Mouse (Mus musculus) left cerebral cortex, postnatal 10 days (tissue): Measurements from ENCODE around the gene Dpy19l3. TPM values are rescaled to one million over a fixed set of nuclear protein-coding genes. Genes with fewer than 3 reads are reported as not detected.

ENCODE experiments used
- DNase-seq, 2 experiments: peaks; one replicate each; pipeline ENCODE4 v3.0.0; 2021 to 2022; ENCODE audit warnings: low spot score in 2 of 2, mixed read lengths in 1 of 2; ENCODE audit errors: extremely low spot score in 1 of 2
- intact Hi-C: fragments of 180-260 bp; cut with DNase I; formaldehyde crosslinking; loops from one replicate; pipeline ENCODE4 v1.15.1; 2025
- total RNA-seq, 2 experiments: library from RNA; stranded (reverse); gene quantifications; 2 replicates each; pipeline ENCODE4 v1.2.3; 2021

Gene Dpy19l3
- total RNA-seq, 2 experiments from 2014 or later = 61.9 to 63.1 TPM

DNA sequence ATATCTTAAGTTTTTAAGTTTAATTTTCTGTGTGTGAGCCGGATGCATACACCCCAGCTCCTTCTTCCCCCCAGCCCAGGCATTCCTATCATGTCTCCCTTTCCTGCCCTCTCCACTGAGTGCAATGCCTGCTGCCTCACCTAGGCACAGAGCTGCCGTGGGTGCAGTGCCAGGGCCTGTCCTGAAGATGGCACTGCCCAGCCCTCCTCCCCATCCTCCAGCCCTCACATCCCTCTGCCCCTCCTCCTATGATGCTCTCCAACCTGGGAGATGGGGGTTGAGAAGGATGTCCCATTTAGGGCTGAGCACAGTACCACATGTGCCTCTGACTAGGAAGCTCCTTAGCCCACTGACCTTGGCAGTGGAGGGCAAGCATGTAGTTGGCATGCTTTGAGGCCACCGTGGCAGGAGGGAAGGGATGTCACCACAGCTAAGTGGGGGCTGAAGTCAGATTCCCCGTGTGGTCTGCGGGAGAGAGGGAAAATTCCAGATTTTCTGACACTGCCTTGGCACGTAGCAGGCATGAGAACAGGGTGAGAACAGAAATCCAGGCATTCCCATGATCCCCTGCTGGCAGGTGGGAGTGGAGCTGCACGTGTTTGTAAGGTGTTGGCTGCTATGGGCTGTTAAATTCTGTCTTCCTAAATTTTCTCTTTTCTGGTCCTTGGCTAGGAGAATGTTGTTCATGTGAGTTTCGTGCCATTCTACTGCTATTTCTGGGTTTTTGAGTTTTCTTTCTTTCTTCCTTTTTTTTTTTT lies 35.7 kb downstream of the Dpy19l3 start:
- peak in 1 of 2 experiments; percentile 30 for DNase-seq
- intact Hi-C loops = no loop called here

GRCm38 (mm10) chr7:35710366-35710765 lies 43.9 kb downstream of the Dpy19l3 start:
- intact Hi-C loops = no loop called here

GRCm38 (mm10) chr7:35708101-35708500 lies 46.2 kb downstream of the Dpy19l3 start:
- intact Hi-C loops = no loop called here
- DNase-seq = no peak

More at GRCm38 (mm10) chr7:35710366-35710765, 43.9 kb downstream of the Dpy19l3 start:
- DNase-seq = no peak

- no peak for DNase-seq
- intact Hi-C loops = no loop called here
These were observed 55.2 kb downstream of the Dpy19l3 start for GRCm38 (mm10) chr7:35699005-35699404.

DNA sequence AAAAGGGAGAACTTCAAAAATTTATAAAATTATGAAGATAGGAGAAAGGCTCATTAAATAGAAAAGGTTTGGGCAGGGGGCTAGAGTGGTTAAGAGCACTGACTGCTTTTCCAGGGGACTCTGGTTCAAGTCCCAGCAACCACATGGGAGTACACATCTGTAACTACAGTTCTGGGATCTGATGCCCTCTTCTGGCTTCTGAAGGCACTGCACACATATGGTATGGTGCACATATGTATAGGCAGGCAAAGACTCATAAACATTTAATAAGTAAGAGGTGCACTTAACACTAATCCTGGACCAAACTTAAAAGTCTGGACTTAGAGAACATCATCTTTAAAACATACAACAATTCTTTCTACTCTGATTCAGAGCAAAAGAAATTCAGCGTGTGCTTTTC lies 56.2 kb downstream of the Dpy19l3 start:
- no peak for DNase-seq
- intact Hi-C loops = no loop called here

GRCm38 (mm10) chr7:35692641-35693040 lies 61.6 kb downstream of the Dpy19l3 start:
- intact Hi-C loops = no loop called here
- DNase-seq = no peak

DNA sequence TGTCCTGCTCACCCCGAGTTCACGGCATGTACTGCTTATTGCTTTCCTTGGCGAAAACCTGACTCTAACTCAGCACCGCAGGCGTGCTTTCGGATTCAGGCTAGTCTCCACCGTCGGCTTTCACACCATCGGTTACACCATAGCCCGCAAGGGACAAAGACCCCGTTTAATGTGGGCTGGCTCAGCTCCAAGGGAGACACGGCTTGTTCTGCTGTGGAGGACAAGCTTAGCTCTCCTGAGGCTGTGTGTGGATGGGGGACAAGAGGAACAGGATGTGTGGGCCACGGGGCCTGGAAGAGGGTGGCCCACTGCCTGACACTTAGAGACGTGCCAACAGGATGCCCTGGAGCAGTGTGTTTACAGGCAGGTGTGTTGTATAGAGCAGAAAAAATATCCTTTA lies 62.1 kb downstream of the Dpy19l3 start:
- DNase-seq = peak in 1 of 2 experiments; percentile 53
- intact Hi-C loops = no loop called here

- no peak for DNase-seq
- intact Hi-C loops = loop anchor here (5.0 kb wide), 1 partner anchor 63 kb away; the partner anchor contains the start of gene Dpy19l3
These were observed 65.4 kb downstream of the Dpy19l3 start for GRCm38 (mm10) chr7:35688781-35689349.

DNA sequence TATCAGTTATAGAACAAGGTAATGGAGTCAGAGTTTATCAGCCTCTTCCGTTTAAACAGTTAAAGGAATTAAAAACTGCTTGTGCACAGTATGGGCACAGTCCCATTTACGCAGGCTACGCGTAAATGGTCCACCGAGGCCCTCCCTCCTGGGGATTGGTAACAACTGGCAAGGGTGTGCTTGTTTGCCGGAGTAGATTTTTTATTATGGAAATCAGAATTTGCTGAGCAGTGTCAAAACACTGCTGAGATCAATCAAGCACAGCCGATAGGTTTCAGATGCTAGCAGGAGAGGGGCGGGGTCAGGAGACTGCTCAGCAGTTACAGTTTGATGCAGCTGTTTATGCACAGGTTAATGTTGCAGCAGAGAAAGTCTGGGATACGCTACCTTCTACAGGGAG lies 66.0 kb downstream of the Dpy19l3 start:
- intact Hi-C loops = loop anchor here (5.0 kb wide), 1 partner anchor 64 kb away; the partner anchor contains the start of gene Dpy19l3
- DNase-seq = no peak

DNA sequence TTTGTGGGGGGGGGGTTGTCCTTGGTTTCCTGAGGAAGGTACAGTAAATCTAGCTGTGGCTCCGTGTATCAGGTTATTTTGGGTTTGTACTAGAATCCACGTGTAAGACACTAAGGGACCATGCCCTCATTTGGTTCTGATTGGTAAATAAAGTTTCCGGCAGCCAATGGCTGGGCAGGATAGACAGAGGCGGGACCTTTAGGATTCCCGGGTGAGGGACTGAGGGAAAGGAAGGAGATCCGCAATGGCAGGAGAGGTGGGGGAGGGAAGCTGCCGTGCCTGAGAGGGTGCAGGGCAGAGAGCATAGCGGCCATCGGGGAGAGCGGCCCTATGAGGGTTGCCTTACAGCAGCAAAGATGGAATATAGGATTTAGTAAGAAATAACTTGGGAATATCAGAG lies 67.0 kb downstream of the Dpy19l3 start:
- intact Hi-C loops = loop anchor here (5.0 kb wide), 1 partner anchor 65 kb away; the partner anchor contains the start of gene Dpy19l3
- peak in 1 of 2 experiments; percentile 48 for DNase-seq

- peak in 1 of 2 experiments; percentile 52 for DNase-seq
- intact Hi-C loops = loop anchor here (5.0 kb wide), 1 partner anchor 66 kb away; the partner anchor contains the start of gene Dpy19l3
These were observed 67.5 kb downstream of the Dpy19l3 start for GRCm38 (mm10) chr7:35686756-35687155.

GRCm38 (mm10) chr7:35686216-35686615 lies 68.0 kb downstream of the Dpy19l3 start:
- intact Hi-C loops = loop anchor here (5.0 kb wide), 1 partner anchor 66 kb away; the partner anchor contains the start of gene Dpy19l3

GRCm38 (mm10) chr7:35683409-35684122 lies 70.7 kb downstream of the Dpy19l3 start:
- intact Hi-C loops = no loop called here
- no peak for DNase-seq

More at GRCm38 (mm10) chr7:35686216-35686615, 68.0 kb downstream of the Dpy19l3 start:
- no peak for DNase-seq

GRCm38 (mm10) chr7:35681559-35681958 lies 72.7 kb downstream of the Dpy19l3 start:
- intact Hi-C loops = no loop called here
- DNase-seq = no peak

DNA sequence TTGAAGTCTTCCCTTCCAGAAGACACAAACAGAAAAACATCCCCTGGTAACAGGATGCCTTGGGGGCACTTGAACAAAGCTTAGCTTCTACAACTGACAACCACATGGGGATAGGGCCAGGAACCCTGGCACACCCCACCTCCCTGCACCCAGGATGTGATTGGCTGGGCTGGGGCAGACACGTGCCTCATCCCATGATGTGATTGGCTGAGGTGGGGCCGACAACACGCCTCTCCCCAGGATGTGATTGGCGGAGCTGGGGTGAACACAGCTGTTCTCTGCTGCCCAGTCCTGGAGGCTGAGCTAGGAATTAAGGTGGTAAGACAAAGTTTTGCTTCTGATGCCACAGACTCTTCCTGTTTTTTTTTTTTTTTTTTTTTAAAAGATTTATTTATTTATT lies 75.3 kb downstream of the Dpy19l3 start:
- DNase-seq = no peak
- intact Hi-C loops = no loop called here

- DNase-seq = peak in 1 of 2 experiments; percentile 42
- intact Hi-C loops = no loop called here
These were observed 85.9 kb downstream of the Dpy19l3 start for GRCm38 (mm10) chr7:35668066-35669041.

- no peak for DNase-seq
- intact Hi-C loops = no loop called here
These were observed 90.4 kb downstream of the Dpy19l3 start for GRCm38 (mm10) chr7:35663790-35664376.

DNA sequence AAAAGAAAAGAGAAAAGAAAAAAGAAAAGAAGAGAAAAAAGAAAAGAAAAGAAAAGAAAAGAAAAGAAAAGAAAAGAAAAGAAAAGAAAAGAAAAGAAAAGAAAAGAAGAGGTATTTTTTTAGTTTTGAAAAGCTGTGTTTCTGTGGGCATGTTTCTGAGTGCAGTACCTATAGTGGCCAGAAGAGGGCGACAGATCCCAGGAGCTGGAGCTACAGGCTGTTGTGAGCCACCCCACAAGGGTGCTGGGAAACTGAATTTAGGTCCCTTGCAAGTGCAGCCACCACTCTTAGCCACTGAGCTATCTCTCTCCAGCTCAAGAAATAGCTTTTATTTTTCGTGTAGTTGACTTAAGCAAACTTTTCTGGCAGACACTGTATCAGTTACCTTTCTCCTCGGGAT lies 95.1 kb downstream of the Dpy19l3 start:
- intact Hi-C loops = no loop called here
- DNase-seq = no peak
